Mouse (Mus musculus) B cell, adult 62 days (primary cell): ENCODE measurements around the gene Rbm44. TPM values are rescaled to one million over a fixed set of nuclear protein-coding genes. Genes with fewer than 3 reads are reported as not detected.

Experiments used
- total RNA-seq: library from RNA; stranded (reverse); gene quantifications from 4 replicates; pipeline ENCODE4 v1.2.4, GENCODE M21; 2023

Rbm44 gene
- 0.95 to 3.1 TPM (median 1.2 TPM) in 4 replicates for total RNA-seq

GRCm38 (mm10) chr1:91144813-91145212 is at the start of gene Rbm44:
Gene Rbm44 (plus strand): TSS chr1:91145089.

DNA sequence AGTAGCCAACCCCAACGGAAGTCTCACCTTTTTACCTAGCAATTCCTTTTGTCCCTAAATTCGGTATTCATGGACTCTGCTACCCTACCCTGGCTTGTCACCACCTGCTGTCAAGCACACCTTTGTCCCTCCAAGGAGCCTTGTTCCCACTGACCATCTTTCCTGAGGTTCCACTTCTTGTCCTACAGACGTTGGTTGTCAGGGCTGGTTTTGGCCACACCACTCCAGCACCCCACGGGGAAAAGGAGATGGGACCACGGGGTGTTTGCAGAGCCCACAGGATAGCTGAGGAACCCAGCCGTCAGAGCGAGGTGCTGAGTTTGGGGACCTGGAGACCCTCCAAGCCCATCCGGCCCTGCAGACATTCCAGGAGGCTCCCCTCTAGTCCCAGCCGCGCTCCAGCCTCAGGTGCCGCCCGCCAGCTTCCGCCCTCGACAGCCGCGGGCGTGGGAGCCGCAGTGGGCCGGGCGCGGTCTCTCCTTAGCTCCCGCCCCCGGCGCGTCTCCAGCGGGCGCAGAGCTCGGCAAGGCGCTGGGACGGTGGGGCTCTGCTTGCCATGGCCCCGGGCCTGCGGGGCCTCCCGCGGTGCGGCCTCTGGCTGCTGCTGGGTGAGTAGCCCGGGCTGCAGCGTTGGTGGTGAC is 34.8 kb downstream of the Rbm44 start, which contains the start of gene Ramp1:
TSS of gene Ramp1 (plus strand) at position 290 of the 641 bp plus-strand sequence.

Other genes with a start within 250 kb of the Rbm44 start
- not detected in 4 replicates for gene Mlph, start 230.0 kb upstream of the Rbm44 start, total RNA-seq
- not detected in 4 replicates for gene Prlh, start 192.0 kb upstream of the Rbm44 start, total RNA-seq
- not detected in 4 replicates for gene Rab17, start 175.4 kb upstream of the Rbm44 start, total RNA-seq
- gene Lrrfip1, start 146.4 kb upstream of the Rbm44 start, total RNA-seq, result 120 to 139 TPM (median 129 TPM) in 4 replicates
- gene Ramp1, start 34.7 kb downstream of the Rbm44 start, total RNA-seq, result 0.39 to 0.69 TPM in 2 of 4 replicates, not detected in the others
- gene Ube2f, start 105.2 kb downstream of the Rbm44 start, total RNA-seq, result 49.2 to 60.8 TPM (median 54.4 TPM) in 4 replicates
- gene Scly, start 153.2 kb downstream of the Rbm44 start, total RNA-seq, result 27.1 to 34.5 TPM (median 30.7 TPM) in 4 replicates
- gene Espnl, start 177.0 kb downstream of the Rbm44 start, total RNA-seq, result 0.31 TPM in 1 of 4 replicates, not detected in the others
- gene Klhl30, start 205.9 kb downstream of the Rbm44 start, total RNA-seq, result not detected in 4 replicates
- not detected in 4 replicates for gene Erfe, start 221.3 kb downstream of the Rbm44 start, total RNA-seq